Mouse (Mus musculus) left cerebral cortex, postnatal 14 days (tissue): Measurements from ENCODE around the gene Pgm5. TPM values are rescaled to one million over a fixed set of nuclear protein-coding genes. Genes with fewer than 3 reads are reported as not detected.

Experiments
- DNase-seq, 2 experiments: peaks; one replicate each; pipeline ENCODE4 v3.0.0; 2021 to 2022; ENCODE audit warnings: low spot score in 2 of 2, mixed read lengths in 1 of 2
- intact Hi-C: fragments of 180-260 bp; cut with DNase I; formaldehyde crosslinking; loops from one replicate; pipeline ENCODE4 v1.15.1; 2025
- total RNA-seq, 2 experiments: library from RNA; stranded (reverse); gene quantifications; 2 replicates each; pipeline ENCODE4 v1.2.3; 2021

Pgm5 gene
- total RNA-seq, 2 experiments from 2014 or later: 3.3 TPM

DNA sequence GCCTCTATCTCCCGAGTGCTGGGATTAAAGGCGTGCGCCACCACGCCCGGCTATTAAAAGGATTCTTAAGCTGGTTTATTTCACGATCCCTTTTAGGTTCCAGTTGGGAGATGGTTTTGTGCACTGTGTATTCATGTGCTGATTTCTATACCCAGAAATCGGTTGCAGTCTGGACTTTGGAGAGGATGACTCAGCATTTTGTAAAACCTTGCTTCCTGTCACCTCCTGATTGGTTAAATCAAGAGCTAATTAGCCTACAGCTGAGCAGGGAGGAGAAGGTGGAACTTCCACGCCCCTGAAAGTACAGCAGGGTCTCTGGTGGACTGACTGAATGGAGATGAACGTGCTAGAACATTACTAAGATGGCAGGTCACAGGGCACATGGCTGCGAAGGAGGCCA lies 175.2 kb downstream of the Pgm5 start:
- intact Hi-C loops: no loop called here
- DNase-seq: no peak

DNA sequence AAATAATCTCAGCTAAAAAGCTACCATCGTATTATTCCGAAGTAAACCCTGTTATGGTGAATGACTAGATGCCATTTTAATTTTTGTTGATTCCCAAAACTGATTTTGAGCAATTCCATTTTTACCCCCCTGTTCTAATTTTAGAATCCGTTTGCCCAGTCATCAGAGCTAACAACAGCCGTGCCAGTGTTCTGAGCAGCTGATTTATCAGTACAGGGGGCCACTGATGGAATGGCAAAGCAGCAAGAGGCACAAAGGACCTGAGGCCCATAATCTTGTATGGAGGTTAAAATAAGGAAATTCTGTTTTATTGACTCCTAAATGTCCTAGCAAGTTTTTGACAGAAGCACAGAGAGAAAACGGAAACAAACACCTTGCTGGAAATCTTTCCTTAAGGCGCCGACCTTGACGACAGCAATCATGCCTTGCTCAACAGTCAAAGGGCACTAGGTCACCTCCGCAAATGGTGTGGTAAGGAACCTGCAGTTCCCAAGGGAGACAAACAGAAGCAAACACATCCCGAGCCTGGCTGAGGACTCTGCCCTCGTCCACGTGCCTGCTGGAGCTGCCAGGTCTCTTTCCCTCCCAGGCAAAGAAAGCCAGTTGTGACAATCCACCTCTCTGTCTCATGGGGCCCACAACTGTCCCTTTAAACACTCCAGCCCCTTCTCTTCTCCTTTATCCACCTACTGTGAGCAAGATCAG lies 178.5 kb downstream of the Pgm5 start:
- intact Hi-C loops: no loop called here
- DNase-seq: no peak

DNA sequence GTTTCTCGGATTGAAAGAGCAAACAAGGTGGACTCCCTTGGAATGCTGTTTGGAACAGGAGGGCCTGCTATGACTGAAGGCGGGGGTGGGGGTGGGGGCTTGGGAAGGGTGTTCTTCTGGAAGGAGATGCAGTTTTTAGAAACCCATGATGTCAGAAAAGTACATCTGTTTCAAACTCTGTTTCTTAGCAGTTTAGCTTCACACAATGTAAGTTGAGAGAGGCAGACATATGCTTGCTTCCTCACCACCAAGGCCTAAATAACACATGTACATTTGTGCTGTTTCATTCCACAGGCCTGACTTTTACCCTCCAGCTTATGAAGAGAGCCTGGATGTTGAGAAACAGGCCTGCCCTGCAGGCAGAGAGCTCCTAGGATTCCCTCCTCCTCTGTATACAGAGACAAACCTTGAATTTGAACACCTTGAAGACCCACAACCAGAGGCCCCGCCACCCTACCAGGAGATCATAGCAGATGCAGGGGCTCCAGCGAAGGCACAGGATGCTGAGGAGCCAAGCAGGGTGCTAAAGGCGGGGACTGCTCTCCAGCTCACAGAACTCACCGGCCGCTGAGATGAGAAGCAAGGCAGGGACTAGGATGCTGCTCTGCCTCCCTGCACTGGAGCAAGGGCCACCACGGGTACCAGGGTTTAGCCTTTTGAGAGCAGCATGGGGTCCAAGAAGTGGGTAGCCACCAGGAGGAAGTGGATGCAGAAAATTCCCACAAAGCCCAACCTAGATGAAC lies 184.2 kb downstream of the Pgm5 start:
- DNase-seq: peak in 1 of 2 experiments; percentile 53
- intact Hi-C loops: loop anchor here (5.0 kb wide), 1 partner anchor 40 kb away; no protein-coding TSS in a partner anchor

GRCm38 (mm10) chr19:24676429-24676828 lies 185.2 kb downstream of the Pgm5 start:
- no peak for DNase-seq
- intact Hi-C loops: loop anchor here (5.0 kb wide), 1 partner anchor 39 kb away; no protein-coding TSS in a partner anchor

DNA sequence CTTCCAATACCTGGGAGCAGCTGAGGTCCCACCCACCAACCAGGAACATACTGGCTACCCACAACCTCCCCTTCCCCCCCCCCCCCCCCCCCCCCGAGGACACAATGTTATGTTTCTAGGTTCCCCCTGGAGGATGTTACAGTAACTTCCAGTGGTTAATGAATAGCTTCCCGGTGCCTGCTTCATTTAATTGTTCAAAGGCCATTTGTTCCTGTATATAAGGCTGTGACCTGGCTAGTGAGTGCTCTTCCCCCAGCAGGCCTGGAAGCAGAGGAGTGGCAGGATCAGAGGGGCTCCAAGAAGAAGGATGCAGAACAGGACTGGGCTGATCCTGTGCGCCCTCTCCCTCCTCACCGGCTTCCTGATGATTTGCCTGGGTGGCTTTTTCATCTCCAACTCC lies 187.9 kb downstream of the Pgm5 start, which contains the start of gene Tmem252:
TSS of gene Tmem252 (plus strand) at position 247 of the 400 bp plus-strand sequence.
- no peak for DNase-seq
- intact Hi-C loops: no loop called here

GRCm38 (mm10) chr19:24673331-24673730 lies 188.3 kb downstream of the Pgm5 start:
- no peak for DNase-seq
- intact Hi-C loops: no loop called here

GRCm38 (mm10) chr19:24672366-24672960 lies 189.2 kb downstream of the Pgm5 start:
- DNase-seq: no peak
- intact Hi-C loops: no loop called here

- intact Hi-C loops: no loop called here
- DNase-seq: no peak
These were observed 190.1 kb downstream of the Pgm5 start for GRCm38 (mm10) chr19:24671571-24671970.

DNA sequence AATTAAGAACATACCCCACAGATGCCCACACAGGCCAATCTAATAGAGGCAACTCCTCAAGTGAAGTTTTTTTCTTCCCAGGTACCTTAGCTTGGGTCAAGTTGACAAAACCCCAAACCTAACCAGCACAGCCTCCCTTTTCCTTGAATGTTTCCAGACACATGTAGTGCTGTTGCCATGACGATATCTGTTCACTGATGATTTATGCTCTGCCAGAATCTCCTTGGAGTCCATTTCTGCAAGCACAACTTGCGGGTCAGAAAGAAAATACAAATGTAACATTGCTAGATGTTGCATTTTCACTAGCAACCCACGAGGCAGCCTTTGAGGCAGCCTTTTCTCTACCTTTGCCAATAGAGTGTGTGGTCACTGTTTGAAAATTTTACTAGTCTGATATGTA lies 194.1 kb downstream of the Pgm5 start:
- intact Hi-C loops: no loop called here
- DNase-seq: no peak

- intact Hi-C loops: no loop called here
- peak in 1 of 2 experiments; percentile 5 for DNase-seq
These were observed 195.9 kb downstream of the Pgm5 start for GRCm38 (mm10) chr19:24665771-24666170.

DNA sequence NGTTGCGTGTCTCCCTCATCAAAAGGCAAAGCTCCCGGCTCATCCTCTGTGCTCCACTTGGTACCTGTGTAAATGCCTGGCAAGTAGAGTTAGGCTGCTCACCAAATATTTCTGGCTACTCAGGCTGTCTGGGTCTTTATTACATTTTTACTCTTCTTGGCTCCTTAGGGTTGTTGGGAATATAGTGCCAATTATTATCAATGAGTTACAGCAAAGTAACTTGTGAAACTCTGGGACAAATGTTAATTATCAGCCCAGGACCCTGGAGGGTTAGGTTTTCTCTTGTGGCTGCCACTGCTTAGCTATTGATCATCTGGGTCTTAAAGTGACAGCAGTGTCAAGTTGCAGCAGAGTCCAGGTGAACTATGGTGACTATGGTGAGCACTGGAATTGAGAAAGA lies 199.3 kb downstream of the Pgm5 start:
- intact Hi-C loops: no loop called here
- DNase-seq: no peak

GRCm38 (mm10) chr19:24656981-24657380 lies 204.7 kb downstream of the Pgm5 start:
- DNase-seq: no peak
- intact Hi-C loops: no loop called here

- no peak for DNase-seq
- intact Hi-C loops: no loop called here
These were observed 208.3 kb downstream of the Pgm5 start for GRCm38 (mm10) chr19:24653230-24653799.

DNA sequence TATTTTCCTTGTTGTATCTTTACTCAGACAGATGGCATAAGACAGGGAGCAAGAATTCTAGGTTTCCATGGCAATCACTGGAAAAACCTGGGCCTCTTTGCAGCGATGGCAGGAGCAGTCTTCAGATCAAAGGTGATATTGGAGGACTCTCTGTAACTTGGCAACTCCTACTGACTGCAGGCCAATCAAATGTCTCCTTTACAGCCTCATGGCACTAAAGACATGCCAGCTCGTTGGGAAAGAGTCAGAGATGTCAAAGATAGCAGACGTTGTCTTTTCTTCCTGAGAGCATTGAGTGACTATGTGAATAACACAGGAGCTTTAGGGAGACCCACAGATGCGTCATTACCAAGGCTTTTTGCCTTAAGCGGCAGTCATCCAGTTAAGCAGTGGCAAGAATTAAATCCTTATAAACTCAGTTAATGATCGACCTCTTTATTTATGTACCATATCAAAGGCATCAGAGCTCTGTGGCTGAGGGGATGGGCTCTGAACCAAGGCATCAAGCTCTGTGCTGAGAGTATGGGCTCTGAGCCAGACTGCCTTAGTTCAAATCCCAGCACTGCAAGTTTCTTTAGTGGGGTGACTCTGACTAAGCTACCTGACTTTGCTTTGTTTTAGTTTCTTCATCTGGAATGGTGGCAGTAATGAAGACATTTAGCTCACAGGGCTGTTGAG lies 209.2 kb downstream of the Pgm5 start:
- DNase-seq: peak in 1 of 2 experiments; percentile 13
- intact Hi-C loops: no loop called here

DNA sequence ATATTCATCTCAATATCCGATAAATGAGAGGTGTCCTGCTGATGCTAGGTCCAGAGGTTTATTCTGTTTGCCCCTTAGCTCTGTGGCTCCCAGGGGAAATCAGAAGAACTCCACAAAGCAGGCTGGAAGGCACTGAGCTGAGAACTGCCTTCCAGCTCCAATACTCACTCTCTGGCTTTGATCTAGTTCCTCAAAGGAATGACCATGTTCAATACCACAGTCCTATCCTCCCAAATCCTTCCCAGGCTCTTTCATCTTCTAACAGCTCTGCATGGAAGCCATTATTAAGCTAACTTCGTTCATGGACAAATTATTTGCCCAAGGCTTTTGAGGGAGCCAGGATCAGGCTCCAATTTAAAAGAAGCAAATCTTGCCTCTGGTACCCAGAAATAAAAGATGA lies 210.1 kb downstream of the Pgm5 start:
- intact Hi-C loops: no loop called here
- no peak for DNase-seq

DNA sequence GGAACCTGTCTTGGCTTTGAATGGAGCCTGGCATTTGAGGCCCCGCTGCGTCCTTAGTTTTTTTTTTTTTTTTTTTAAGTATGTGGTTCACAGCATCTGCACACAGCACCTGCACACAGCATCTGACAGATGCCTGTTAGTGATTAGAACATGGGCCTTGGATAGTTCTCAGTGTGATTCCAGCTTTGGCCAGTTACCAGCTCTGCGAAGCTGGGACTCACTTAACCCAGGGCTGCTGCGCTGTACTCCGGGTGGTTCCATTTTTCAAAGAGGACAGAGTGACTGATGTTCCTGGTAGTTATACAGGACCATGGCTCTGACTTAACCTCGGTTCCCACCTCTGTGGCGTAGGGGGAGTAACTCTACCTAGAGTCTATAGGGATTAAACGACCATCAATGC lies 211.2 kb downstream of the Pgm5 start:
- DNase-seq: no peak
- intact Hi-C loops: no loop called here

DNA sequence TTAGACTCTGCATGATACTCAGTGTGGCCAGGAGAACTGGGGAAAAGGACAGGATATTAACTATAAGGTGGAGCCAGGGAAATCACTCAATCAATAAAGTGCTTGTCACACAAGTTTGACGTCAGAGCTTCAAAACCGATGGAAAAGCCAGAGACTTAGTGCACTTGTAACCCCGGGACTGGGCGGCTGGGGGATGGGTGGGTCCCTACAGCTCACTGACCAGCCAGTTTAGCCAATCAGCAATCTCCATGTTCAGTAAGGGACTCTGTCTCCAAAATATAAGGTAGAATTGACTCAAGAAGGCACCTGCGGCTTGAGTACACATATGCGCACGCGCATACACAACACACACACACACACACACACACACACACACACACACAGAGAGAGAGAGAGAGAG lies 213.6 kb downstream of the Pgm5 start:
- intact Hi-C loops: no loop called here
- no peak for DNase-seq

DNA sequence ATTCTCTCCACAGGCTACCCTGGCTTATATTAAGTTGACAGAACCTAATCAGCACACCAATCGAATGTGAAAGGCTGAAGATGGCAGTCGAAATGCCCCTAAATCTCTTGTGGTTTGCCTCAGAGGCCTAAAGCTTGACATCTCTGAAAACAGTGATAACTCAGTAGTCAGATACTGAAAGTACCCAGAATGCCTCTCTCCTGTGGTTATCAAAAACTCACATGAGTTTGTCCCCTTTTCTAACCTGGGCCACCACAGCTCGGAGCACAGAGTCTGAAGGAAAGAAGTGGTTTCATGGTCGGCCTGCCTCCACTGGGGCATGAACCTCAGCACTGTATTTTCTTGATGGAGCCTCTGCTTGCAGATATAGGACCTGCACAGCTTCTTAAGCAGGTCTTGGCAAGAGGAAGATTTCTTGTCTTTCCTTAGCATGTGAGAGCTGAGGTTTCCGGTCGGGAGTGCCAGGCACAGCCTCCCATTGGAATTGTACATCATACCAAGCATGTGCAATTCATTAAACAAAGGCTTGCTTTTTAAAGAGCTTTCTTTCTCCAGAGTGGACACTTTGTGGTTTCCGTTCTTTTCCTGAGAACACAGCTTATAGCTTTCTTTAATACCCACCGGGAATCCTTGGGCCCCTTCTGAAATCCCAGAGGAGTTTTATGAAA lies 215.4 kb downstream of the Pgm5 start:
- intact Hi-C loops: no loop called here
- no peak for DNase-seq

DNA sequence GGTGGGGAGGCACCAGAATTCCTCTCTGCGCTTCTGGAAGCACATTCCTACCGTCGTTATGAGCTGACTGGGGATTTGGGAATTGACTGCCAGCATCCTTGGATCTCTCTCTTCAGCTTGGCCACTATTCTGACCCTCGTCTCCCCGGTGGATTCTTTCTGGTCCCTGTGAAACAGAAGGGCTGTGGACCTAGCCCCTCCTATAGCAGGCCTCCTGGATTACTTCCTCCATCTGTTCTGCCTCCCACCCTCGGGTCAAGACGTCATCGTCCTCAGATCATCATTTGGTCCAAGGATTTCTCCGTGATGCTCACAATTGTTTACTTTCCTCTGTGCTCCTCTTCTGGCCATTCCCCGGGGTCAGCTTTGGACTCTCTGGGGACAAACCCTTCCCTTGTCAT lies 216.7 kb downstream of the Pgm5 start:
- intact Hi-C loops: no loop called here
- no peak for DNase-seq
